Mouse (Mus musculus) CD8-positive naive resting alpha-beta T cell, adult 2 months (primary cell): ENCODE data around the gene Plekhb2.

Experiments used
- DNase-seq, 2 experiments: peaks; one replicate each; pipeline ENCODE4 v3.0.0; 2022; ENCODE audit warnings: low read depth in 2 of 2, low spot score in 2 of 2

Gene Plekhb2

DNA sequence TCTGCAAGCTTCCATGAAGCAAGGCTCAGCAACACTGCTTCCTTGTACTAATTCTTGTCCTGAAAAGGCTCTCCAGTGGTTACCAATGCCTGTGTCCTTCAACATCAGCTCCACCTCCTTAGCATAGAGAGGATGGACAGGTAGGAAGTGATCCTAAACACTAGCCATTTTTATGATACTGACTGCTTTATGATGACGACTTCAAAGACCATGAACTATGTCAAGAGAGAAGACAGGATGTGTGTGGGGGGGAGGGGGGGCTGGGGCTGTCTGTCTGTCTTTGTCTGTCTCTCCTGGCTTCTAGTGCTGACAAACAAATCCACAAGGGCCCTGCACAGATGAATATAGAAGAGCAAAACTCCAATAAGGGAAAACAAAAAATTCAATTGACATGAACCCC is 18.4 kb upstream of the Plekhb2 start:
- no peak for DNase-seq

DNA sequence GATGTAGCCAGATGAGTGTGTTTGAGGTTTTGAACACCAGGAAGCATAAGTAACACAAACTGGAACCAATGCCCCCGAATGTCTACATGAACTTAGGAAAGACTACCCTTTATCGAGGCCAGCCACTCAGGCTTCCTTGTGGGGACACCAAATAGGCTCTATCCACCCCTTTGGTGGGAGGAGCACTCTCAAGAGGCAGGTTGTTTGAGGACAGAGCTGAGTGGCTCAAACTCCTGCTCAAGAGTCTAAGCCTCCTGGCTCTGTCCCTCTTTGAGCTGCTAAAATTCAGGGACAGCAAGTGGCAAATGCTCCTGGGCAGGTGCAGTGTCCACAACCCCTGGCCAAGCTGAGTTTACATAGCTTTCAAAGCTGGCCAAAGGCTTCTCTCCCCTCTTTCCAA is 14.9 kb upstream of the Plekhb2 start:
- no peak for DNase-seq

DNA sequence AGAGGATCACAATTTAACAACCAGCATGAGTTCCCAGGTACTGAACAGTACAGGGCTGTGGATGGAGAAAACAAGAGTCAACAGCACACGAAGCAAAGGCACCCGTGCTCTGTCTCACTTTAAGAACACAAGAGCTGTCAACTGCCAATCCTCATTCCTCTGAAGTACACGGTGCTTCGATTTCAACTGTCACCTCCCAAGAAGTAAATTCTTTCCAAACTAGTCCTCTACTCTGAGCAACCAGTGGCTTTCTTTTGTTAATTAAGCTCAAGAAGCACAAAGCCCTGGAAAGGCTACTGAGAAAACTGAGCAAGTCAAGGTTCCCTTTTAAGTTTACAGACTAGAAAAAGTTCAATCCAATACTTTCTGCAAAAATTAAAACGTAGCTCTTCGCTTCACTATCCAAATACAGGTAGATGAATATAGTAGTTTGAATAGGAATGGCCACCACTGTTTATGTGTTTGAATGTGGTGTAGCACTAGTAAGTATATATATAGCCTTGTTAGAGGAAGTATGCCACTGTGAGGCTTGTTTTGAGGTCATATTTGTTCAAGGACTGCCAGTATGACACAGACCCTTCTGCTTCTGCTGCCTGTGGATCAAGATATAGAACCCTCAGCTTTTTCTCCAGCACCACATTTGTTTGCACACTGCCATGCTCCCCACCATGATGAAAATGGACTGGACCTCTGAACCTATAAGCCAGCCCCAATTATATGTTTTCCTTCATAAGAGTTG is 11.7 kb upstream of the Plekhb2 start:
- no peak for DNase-seq

DNA sequence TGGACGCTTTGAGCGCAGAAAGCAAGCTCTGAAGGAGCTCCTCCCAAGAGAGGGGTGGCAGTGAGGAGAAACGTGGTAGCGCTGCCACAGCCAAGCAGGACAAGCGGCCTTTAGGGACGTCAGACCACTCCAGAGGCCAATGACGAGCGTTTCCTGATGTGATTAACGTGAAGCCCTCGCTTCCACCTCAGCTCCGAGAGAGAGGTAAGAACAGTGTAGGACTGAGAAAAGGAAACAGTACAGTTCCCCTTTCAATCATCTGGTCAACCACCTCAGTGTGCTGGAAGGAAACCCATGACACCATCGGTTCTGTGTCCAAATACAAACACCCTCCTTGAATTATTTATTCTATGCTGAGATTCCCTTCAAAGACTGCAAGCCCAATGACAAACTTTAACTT is 10.5 kb upstream of the Plekhb2 start:
- no peak for DNase-seq

DNA sequence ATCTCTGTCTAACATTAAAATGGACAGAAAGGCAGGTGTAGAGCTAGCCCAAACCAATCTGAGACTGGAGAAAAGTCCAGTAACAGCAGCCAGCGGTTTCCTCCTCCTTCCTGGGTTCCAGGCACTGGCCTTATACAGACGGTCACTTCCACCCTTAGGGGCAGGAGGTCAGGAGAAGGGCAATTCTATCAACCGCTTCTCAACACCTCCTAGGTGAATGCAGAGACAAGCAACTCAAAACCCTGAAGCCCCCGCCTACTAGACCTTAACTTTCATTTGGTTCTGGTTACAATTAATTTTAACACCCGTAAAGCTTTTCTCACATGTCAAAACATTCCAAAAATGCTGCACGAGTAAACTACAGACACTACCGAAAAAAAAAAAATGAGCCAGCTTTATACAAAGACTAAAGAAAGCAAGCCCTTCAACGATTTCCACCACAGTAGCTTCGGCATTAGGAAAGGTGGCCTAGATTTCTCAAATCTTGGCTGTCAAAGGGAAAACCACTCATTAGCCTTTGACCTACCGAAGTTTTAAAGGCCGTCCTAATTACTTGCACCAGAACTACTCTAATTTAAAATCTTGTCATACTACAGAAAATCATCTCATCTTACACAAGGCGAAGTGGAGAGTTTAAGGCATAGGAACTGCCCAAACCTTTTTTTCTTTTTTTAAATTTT is 7.9 kb upstream of the Plekhb2 start:
- no peak for DNase-seq

DNA sequence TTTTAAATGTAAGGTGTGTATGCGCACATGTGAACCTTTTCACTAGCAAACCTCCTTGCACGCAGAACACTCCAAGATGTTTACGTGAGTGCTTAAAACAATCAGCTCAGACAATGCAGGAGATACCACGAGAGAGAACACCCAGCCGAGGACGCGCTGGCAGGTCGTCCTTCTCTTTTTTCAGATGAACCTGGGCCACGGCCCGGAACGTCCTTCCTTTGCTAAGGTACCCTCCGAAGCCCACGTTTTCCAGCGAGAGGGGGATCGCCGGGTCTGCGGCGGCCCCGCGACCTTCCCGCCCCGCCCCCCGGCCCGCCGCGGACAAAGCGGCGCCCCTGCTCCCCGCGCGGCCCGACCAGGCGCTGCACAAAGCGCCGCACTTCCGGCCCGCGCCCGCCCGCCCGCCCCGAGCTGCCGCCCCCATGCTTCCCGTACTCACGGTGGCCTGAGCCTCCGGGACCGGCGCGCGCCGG is 7.4 kb upstream of the Plekhb2 start:
- DNase-seq, result no peak

DNA sequence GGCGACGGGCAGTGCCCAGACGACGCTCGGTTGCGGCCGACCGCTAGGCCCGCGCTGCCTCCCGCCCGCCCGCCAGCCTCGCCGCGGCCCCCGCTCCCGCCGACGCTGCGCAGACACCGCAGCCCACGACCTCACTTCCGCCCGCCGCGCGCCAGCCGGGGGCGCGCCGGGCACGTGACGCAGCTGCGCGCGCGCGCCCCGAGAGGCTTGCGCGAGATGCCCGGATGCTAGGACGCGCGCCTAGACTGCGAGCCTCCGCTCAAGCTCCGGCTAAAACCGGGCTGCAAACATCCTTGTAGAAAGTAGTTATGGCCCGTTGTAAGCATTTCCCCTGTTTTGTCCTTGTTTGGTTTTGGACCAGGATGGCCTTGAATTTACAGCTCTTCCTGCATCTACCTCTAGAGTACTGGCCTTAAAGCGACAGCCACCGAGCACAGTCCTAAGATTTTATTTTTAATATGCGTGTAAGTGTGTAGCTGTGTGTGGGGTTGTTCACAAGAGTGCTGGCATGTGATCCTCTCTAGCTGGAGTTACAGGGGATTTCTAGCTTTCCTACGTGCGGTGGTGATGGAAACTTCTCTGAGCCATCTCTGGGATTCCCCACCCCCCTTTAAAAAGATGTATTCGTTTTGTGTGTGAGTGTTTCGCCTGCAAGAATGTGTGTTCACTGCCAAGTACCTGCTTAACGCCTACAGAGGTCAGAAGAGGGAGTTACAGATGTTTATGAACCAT is 6.7 kb upstream of the Plekhb2 start, which contains the start of gene Fam168b:
Fam168b (minus strand) TSS at position 179 of the 732 bp plus-strand sequence.
- DNase-seq, result peak; percentile 83 to 85

DNA sequence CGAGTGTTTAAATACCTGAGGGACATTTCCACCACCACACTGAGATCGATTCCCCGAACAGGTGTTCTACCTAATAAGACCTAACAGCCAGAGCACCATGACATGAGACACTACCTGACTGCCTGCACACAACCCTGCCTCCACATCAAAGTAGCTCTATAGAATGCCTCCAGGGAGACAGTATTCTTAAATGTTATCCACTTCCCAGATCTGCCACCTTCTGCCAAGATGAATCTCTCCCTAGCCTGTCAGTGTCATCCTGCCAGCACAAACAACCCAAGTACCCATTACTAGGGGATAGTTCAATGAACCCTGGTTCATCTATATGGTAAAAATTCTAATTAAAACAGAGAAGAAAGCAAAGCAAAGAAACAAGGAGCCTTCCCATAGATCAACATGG is 2.7 kb upstream of the Plekhb2 start:
- DNase-seq, result no peak

DNA sequence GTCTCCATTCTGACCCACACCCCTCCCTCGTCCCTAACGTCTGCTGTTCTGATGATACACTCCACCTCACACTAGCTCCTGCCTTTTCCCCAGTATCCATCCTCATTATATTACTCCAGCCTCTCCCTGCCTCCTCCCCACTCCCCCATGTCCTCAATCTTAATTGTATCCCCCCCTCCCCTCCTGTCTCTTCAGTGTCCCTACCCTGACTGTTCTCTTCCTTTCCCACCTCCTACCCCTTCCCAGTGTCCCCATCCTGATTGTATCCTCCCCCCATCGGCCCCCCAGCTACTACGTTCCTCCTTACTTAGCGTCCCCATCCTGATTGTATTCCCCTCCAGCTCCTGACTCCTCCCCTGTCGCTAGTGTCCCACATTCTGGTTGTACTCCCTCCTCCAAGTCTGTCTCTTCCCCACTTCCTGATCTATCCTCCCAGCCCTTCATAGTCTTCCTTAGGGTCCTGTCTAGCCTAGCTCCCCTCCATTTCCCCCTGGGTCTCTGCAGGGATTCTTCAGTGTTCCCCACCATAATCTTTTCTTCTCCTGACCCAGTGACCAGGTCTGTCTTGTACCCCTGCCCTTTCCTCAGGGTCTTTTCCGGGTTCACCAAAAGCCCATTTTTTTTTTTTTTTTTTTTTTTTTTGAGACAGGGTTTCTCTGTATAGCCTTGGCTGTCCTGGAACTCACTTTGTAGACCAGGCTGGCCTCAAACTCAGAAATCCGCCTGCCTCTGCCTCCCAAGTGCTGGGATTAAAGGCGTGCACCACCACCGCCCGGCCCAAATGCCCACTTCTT is 764 bp downstream of the Plekhb2 start:
- no peak for DNase-seq

DNA sequence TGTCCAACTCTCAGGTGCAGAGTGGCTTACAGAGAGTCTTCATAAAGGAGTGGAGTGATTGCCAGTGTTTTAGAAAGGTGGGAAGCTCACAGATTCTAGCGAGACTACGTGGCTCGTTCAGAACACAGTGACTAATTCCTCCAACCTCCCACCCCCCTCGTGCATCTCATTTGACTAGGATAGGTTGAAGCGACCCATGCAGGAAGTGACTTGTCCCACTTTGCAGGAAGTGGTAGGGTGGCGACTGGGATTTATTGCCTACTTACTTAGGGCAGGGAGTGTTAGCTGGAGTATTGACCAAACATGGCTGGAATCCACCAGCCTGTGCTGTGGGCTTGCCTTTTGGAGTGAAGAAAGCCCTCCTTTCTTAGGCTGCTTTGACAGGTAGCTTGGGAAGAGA is 1.8 kb downstream of the Plekhb2 start:
- DNase-seq, result peak in 1 of 2 experiments; percentile 16

DNA sequence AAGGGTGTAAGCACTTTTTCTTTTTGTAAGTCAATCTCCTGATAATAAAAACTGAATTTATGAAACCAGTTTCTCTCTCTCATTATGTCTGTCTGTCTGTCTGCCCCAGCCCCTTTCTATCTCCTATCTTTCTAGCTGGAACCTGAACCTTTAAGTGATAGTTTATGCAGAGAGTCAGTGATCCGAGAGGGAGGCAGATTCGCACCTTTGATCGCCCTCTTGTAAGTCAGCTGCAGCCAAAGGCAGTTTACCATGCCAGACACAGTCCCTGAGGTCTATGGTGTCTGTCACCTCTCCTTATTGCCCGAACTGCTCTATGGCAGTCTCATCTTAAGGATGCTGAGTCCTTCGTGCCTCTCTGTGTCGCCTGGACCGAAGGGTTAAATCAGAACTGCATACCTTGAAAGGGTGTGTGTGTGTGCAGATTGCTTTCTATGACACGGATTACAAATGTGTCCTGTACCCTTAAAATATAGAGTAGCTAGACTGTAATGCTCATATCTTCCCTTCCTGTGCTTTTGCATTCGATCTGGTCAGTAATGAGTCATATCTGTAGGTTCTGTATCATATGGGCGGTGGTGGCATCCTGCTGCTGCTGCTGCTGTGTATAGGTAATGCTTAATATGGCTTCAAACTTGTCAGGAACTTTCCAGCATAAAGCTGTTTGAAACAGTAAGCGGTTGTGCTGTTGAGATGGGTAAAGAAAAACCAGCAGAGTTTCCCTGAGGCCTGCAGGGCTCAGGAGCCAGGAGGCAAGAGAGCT is 2.5 kb downstream of the Plekhb2 start:
- no peak for DNase-seq

DNA sequence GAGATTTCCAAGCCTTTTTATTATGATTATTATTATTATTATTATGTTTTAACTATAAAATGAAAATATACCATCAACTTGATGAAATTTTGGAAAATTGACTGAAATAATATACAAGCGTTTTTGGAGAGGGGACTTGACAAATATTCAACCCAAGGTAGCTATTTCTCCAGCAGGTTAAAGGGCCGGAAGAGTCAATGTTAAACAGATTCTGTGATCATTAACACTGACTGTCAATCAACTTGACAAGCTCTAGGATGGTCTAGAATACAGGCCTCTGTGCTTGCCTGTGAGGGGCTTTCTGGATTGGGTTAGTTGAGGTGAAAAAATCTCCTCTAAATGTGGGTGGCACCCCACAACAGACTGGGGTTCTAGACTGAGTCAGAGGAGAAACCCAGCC is 4.0 kb downstream of the Plekhb2 start:
- no peak for DNase-seq

DNA sequence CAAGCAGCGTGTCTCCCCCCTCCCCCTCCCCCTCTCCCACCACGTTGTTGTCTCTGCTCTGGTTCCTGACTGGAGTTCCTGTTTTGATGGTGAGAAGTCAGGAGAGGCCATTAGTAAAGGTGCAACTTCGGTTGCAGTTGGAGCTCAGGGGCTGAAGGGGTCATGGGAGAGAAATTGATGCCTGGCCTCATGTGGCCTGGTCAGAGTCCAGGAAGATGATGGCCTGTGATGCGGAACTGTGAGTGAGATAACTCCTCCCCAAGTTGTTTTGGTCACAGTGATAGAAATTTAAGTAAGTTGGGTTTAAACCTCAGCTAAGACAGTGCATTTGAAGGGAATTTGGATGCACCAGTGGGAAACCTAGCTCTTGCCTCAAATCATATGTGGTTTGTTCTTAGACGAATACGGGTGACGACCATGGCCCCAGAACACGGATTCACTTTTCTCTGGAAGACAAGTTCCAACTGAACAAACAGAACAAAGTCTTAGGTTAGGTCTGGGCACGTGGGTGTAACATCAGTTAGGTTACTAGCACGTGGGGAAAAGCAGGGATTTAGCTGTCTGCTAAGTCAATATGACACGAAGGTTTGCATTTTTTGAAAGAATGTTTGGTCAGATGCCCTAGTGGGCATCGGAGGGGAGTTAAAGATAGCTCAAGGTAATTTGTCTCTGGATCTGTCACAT is 5.4 kb downstream of the Plekhb2 start:
- DNase-seq, result no peak

DNA sequence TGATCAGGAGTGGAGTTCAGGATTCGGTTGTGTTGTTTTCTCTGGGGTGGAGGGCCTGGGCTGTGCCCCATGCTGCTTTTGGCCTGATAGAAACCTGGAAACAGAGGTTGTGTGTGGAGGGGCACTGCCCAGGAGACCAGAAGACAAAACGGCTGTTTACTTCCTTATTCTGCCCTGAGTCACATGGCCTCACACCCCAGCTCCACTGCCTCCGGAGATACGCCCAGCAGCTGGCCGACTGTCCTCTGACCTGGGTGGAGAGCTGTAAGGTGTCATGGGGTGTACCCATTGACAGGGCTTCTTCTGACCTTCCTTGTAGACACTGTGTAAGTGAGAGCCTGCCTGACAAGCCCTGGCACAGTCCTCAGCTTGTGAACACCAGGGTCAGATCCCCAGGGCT is 8.9 kb downstream of the Plekhb2 start:
- no peak for DNase-seq

DNA sequence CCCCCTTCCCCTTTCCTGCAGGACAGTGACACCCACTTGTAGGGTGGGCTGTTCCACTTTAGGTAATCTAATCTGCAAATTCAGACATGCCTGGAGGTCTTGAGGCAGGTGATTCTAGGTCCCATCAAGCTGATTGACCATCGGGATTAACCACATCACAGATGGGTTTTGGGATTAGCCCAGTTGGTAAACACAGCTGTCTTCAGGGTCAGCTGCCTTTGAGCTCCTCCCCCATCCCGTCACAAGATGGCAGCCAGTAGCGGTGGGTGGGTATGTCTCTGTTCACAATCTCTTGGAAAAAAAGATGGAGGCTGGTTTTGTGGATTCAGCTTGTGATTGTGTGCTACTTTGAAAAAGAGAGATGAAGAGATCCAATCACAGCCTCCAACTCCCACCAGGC is 10.0 kb downstream of the Plekhb2 start:
- no peak for DNase-seq

DNA sequence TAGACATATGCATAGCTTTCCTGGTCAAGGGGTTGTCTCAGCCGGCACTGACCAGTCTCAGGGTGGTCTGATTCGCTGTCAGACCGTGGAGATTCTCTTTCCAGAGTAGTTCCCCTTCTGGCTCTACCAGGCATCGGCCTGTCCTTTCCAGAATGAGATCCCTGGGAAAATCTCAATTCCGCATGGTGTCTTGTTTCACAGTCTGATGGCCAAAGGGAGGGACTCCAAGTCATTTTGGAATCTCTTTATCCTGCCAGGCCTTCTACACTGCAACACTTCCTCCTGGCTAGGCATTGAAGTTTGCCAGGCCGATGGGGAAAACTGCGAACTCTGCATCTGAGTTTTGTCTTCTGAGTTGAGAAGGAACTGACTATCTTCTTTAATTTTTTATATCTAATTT is 10.4 kb downstream of the Plekhb2 start:
- DNase-seq, result no peak

DNA sequence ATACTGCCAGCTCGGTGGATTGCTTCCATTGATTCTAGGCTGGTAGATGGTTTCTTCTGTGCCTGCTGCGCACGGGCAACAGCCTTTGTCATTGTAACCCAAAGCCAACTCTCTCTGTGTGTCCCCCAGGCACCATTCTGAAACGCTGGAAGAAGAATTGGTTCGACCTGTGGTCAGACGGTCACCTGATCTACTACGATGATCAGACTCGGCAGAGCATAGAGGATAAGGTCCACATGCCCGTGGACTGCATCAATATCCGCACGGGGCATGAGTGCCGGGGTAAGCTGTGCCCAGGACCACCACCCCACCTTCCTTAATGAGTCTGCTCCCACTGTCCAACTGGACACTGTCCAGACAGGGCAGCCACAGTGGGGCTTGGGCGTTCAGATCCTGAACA is 13.1 kb downstream of the Plekhb2 start:
- DNase-seq, result no peak

DNA sequence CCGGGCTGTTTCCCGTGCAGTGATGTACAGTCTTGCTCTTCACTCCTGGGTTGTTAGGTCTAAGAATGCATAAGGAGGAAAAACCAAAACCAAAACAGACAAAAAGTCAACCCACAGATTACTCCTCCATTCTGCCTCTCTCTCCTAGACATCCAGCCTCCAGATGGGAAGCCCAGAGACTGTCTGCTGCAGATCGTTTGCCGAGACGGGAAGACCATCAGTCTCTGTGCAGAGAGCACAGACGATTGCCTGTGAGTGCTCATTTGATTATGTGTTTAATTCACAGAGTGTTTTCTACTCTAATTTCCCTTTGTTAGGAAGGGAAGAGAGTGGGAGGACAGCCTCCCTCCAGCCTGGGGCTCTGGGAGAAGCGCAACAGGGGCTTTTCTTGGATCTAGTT is 13.5 kb downstream of the Plekhb2 start:
- no peak for DNase-seq

DNA sequence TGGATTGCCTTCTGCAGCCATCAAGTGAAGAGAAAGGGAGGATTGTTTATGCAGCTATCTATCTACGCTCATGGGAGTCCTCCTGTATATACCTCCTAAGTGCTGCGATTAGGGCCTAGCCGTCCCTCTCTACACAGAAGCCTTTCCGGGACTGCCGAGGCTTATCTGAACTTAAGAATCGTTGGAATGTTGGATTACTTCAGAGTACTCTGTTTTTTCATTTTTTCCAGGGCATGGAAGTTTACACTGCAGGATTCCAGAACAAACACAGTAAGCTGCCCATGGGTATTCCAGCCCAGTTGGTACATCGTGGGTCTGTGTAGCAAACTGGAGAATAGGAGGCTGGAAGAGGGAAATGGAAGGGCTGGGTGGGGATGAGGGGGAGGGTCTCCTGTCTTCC is 14.5 kb downstream of the Plekhb2 start:
- no peak for DNase-seq

DNA sequence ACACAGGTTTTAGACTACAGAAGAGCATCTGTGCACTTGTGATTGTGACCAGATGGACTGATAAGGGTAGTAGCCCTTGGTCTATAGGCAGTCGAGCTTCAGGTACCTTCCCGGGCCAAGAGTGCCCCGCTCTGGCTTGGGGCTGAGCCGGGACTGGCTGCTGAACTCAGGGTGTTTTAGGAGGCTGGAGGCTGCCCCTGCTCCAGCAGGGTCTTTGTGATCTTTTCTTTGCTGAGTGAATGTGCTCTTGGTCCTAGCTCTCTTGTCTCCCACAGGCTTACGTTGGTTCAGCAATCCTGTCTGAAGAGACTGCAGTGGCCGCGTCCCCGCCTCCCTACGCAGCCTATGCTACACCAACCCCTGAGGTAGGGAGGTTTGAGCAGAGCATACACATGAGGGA is 16.1 kb downstream of the Plekhb2 start:
- no peak for DNase-seq
